Mouse (Mus musculus) MEL (cell line): ENCODE measurements around the gene Dpy19l1. TPM values are rescaled to one million over a fixed set of nuclear protein-coding genes. Genes with fewer than 3 reads are reported as not detected.

ENCODE experiments used
- DNase-seq: peaks from one replicate; pipeline ENCODE4 v3.0.0; 2011; ENCODE audit warnings: low read depth, low spot score
- H3K27ac ChIP-seq: 2 replicates; pipeline ENCODE4 v1.5.1; 2012; ENCODE audit warnings: low read depth, mild to moderate bottlenecking, control low read depth, low read length, moderate library complexity; ENCODE audit not compliant: control insufficient read depth
- H3K27me3 ChIP-seq, 2 experiments: fragments of 150-350 bp in 1 of 2; sonication (generic) in 1 of 2; 2 replicates each; pipeline ENCODE4 v1.6.1; 2012; ENCODE audit warnings: low read length in 2 of 2, mild to moderate bottlenecking in 2 of 2, improper control_type of control experiment in 1 of 2, moderate library complexity in 1 of 2; ENCODE audit not compliant: insufficient read depth in 2 of 2, control insufficient read depth in 1 of 2
- H3K36me3 ChIP-seq, 2 experiments: 2 replicates each; pipeline ENCODE4 v1.6.1; 2012 to 2014; ENCODE audit warnings: low read length in 2 of 2, improper control_type of control experiment in 1 of 2, inconsistent platforms in 1 of 2, mild to moderate bottlenecking in 1 of 2; ENCODE audit not compliant: insufficient read depth in 2 of 2, control insufficient read depth in 1 of 2
- H3K4me1 ChIP-seq, 2 experiments: fragments of 150-350 bp in 1 of 2; sonication (generic) in 1 of 2; 2 replicates each; pipeline ENCODE4 v1.6.1; 2012; ENCODE audit warnings: low read length in 2 of 2, improper control_type of control experiment in 1 of 2, mild to moderate bottlenecking in 1 of 2; ENCODE audit not compliant: insufficient read depth in 2 of 2, control insufficient read depth in 1 of 2
- H3K4me3 ChIP-seq, 2 experiments: fragments of 150-350 bp in 1 of 2; sonication (generic) in 1 of 2; 2 replicates each; pipeline ENCODE4 v1.5.1; 2012; ENCODE audit warnings: low read depth in 2 of 2, low read length in 2 of 2, mild to moderate bottlenecking in 2 of 2, moderate library complexity in 2 of 2, control low read depth in 1 of 2, improper control_type of control experiment in 1 of 2; ENCODE audit not compliant: control insufficient read depth in 1 of 2, insufficient read depth in 1 of 2
- H3K79me2 ChIP-seq: 2 replicates; pipeline ENCODE4 v1.6.1; 2012; ENCODE audit warnings: mild to moderate bottlenecking, low read length, moderate library complexity; ENCODE audit not compliant: control insufficient read depth, poor library complexity, insufficient read depth
- H3K9ac ChIP-seq: 2 replicates; pipeline ENCODE4 v1.6.1; 2012; ENCODE audit warnings: low read depth, mild to moderate bottlenecking, control low read depth, low read length, moderate library complexity; ENCODE audit not compliant: control insufficient read depth, poor library complexity, severe bottlenecking
- H3K9me3 ChIP-seq: fragments of 150-350 bp; sonication (generic); replicated peaks from 2 replicates; pipeline ENCODE4 v1.6.1; 2012; ENCODE audit warnings: mild to moderate bottlenecking, low read length, improper control_type of control experiment, moderate library complexity; ENCODE audit not compliant: insufficient read depth
- BHLHE40 ChIP-seq: IDR thresholded peaks from 2 replicates; pipeline ENCODE4 v1.6.1; 2012; ENCODE audit warnings: low read depth, mild to moderate bottlenecking, inconsistent platforms, low read length, improper control_type of control experiment, borderline replicate concordance
- CHD1 ChIP-seq: IDR thresholded peaks from 2 replicates; pipeline ENCODE4 v1.6.1; 2012; ENCODE audit warnings: low read depth, mild to moderate bottlenecking, inconsistent platforms, low read length, improper control_type of control experiment
- CHD2 ChIP-seq: IDR thresholded peaks from 2 replicates; pipeline ENCODE4 v1.6.1; 2011; ENCODE audit warnings: low read length, improper control_type of control experiment
- CTCF ChIP-seq, 3 experiments: IDR thresholded peaks in 2 of 3; conservative IDR thresholded peaks in 1 of 3; 2 replicates each; pipeline ENCODE4 v1.5.1; 2011 to 2012; ENCODE audit warnings: low read length in 3 of 3, low read depth in 2 of 3, mild to moderate bottlenecking in 2 of 3, improper control_type of control experiment in 1 of 3, inconsistent platforms in 1 of 3, mixed read lengths in 1 of 3, moderate library complexity in 1 of 3; ENCODE audit not compliant: control insufficient read depth in 1 of 3, insufficient read depth in 1 of 3, poor library complexity in 1 of 3, severe bottlenecking in 1 of 3
- E2F4 ChIP-seq: IDR thresholded peaks from 2 replicates; pipeline ENCODE4 v1.6.1; 2011; ENCODE audit warnings: low read depth, low read length, improper control_type of control experiment, borderline replicate concordance
- ETS1 ChIP-seq: IDR thresholded peaks from 2 replicates; pipeline ENCODE4 v1.6.1; 2012; ENCODE audit warnings: low read depth, mild to moderate bottlenecking, inconsistent platforms, low read length, improper control_type of control experiment, moderate library complexity
- GABPA ChIP-seq: IDR thresholded peaks from 2 replicates; pipeline ENCODE4 v1.6.1; 2012; ENCODE audit warnings: low read depth, mild to moderate bottlenecking, inconsistent platforms, low read length, improper control_type of control experiment, moderate library complexity
- GATA1 ChIP-seq: IDR thresholded peaks from 2 replicates; pipeline ENCODE4 v1.6.1; 2011; ENCODE audit warnings: low read depth, low read length, improper control_type of control experiment
- HCFC1 ChIP-seq: IDR thresholded peaks from 2 replicates; pipeline ENCODE4 v1.6.1; 2012; ENCODE audit warnings: low read depth, mild to moderate bottlenecking, inconsistent platforms, low read length, improper control_type of control experiment, moderate library complexity
- JUND ChIP-seq: IDR thresholded peaks from 2 replicates; pipeline ENCODE4 v1.6.1; 2011; ENCODE audit warnings: low read depth, mild to moderate bottlenecking, improper control_type of control experiment, low read length
- MAFK ChIP-seq: IDR thresholded peaks from 2 replicates; pipeline ENCODE4 v1.6.1; 2011; ENCODE audit warnings: low read depth, mild to moderate bottlenecking, low read length, improper control_type of control experiment, borderline replicate concordance
- MAX ChIP-seq: IDR thresholded peaks from 2 replicates; pipeline ENCODE4 v1.6.1; 2011; ENCODE audit warnings: low read length, improper control_type of control experiment
- MAZ ChIP-seq: IDR thresholded peaks from 2 replicates; pipeline ENCODE4 v1.6.1; 2012; ENCODE audit warnings: low read depth, mild to moderate bottlenecking, inconsistent platforms, low read length, improper control_type of control experiment
- MEF2A ChIP-seq: IDR thresholded peaks from 2 replicates; pipeline ENCODE4 v1.6.1; 2014; ENCODE audit warnings: low read depth, mild to moderate bottlenecking, inconsistent platforms, low read length, improper control_type of control experiment; ENCODE audit not compliant: poor library complexity, insufficient replicate concordance, severe bottlenecking; ENCODE audit errors: extremely low read depth
- MYB ChIP-seq: IDR thresholded peaks from 2 replicates; pipeline ENCODE4 v1.6.1; 2011; ENCODE audit warnings: mild to moderate bottlenecking, low read depth, low read length, improper control_type of control experiment
- MYC ChIP-seq: IDR thresholded peaks from 2 replicates; pipeline ENCODE4 v1.6.1; 2011; ENCODE audit warnings: low read depth, mild to moderate bottlenecking, low read length, improper control_type of control experiment, moderate library complexity
- NELFE ChIP-seq: IDR thresholded peaks from 2 replicates; pipeline ENCODE4 v1.6.1; 2011; ENCODE audit warnings: low read depth, low read length, improper control_type of control experiment
- NRF1 ChIP-seq: IDR thresholded peaks from 2 replicates; pipeline ENCODE4 v1.6.1; 2014; ENCODE audit warnings: low read depth, mild to moderate bottlenecking, inconsistent platforms, low read length, improper control_type of control experiment, moderate library complexity; ENCODE audit not compliant: poor library complexity, insufficient read depth, severe bottlenecking
- POLR2A ChIP-seq, 2 experiments: IDR thresholded peaks; 2 replicates each; pipeline ENCODE4 v1.6.1; 2011 to 2012; ENCODE audit warnings: low read length in 2 of 2, mild to moderate bottlenecking in 2 of 2, control low read depth in 1 of 2, improper control_type of control experiment in 1 of 2, low read depth in 1 of 2, moderate library complexity in 1 of 2; ENCODE audit not compliant: control insufficient read depth in 1 of 2, insufficient read depth in 1 of 2, poor library complexity in 1 of 2
- POLR2AphosphoS2 ChIP-seq: IDR thresholded peaks from 2 replicates; pipeline ENCODE4 v1.6.1; 2011; ENCODE audit warnings: low read length, improper control_type of control experiment
- POLR2AphosphoS5 ChIP-seq: IDR thresholded peaks from 2 replicates; pipeline ENCODE4 v1.6.1; 2012; ENCODE audit warnings: low read depth, borderline replicate concordance, mild to moderate bottlenecking, inconsistent platforms, low read length, moderate library complexity, mixed read lengths
- RAD21 ChIP-seq: IDR thresholded peaks from 2 replicates; pipeline ENCODE4 v1.6.1; 2011; ENCODE audit warnings: mild to moderate bottlenecking, low read depth, low read length, improper control_type of control experiment
- RCOR1 ChIP-seq: IDR thresholded peaks from 2 replicates; pipeline ENCODE4 v1.6.1; 2012; ENCODE audit warnings: low read depth, mild to moderate bottlenecking, inconsistent platforms, low read length, improper control_type of control experiment
- SIN3A ChIP-seq: IDR thresholded peaks from 2 replicates; pipeline ENCODE4 v1.6.1; 2012; ENCODE audit warnings: low read length, improper control_type of control experiment, inconsistent platforms
- SMC3 ChIP-seq: IDR thresholded peaks from 2 replicates; pipeline ENCODE4 v1.6.1; 2011; ENCODE audit warnings: low read depth, low read length, improper control_type of control experiment
- TAL1 ChIP-seq: IDR thresholded peaks from 2 replicates; pipeline ENCODE4 v1.6.1; 2012; ENCODE audit warnings: mild to moderate bottlenecking, inconsistent platforms, low read length, moderate library complexity, mixed read lengths
- TBP ChIP-seq: IDR thresholded peaks from 2 replicates; pipeline ENCODE4 v1.8.0; 2011; ENCODE audit warnings: low read depth, low read length, improper control_type of control experiment
- TCF12 ChIP-seq: IDR thresholded peaks from 2 replicates; pipeline ENCODE4 v1.6.1; 2014; ENCODE audit warnings: low read depth, mild to moderate bottlenecking, inconsistent platforms, low read length, improper control_type of control experiment, moderate library complexity
- UBTF ChIP-seq: IDR thresholded peaks from 2 replicates; pipeline ENCODE4 v1.6.1; 2012; ENCODE audit warnings: low read depth, mild to moderate bottlenecking, inconsistent platforms, low read length, improper control_type of control experiment, moderate library complexity, borderline replicate concordance; ENCODE audit not compliant: insufficient read depth
- USF1 ChIP-seq: IDR thresholded peaks from 2 replicates; pipeline ENCODE4 v1.6.1; 2014; ENCODE audit warnings: low read depth, mild to moderate bottlenecking, inconsistent platforms, low read length, improper control_type of control experiment, moderate library complexity
- USF2 ChIP-seq, 2 experiments: IDR thresholded peaks; 2 replicates each; pipeline ENCODE4 v1.6.1; 2011 to 2012; ENCODE audit warnings: improper control_type of control experiment in 2 of 2, low read length in 2 of 2, borderline replicate concordance in 1 of 2, inconsistent platforms in 1 of 2, low read depth in 1 of 2, mild to moderate bottlenecking in 1 of 2; ENCODE audit not compliant: insufficient read depth in 1 of 2
- ZC3H11A ChIP-seq: IDR thresholded peaks from 2 replicates; pipeline ENCODE4 v1.6.1; 2012; ENCODE audit warnings: low read depth, mild to moderate bottlenecking, inconsistent platforms, low read length, improper control_type of control experiment
- ZKSCAN1 ChIP-seq: IDR thresholded peaks from 2 replicates; pipeline ENCODE4 v1.6.1; 2012; ENCODE audit warnings: low read depth, mild to moderate bottlenecking, inconsistent platforms, low read length, improper control_type of control experiment, moderate library complexity
- ZMIZ1 ChIP-seq: IDR thresholded peaks from 2 replicates; pipeline ENCODE4 v1.6.1; 2012; ENCODE audit warnings: low read depth, mild to moderate bottlenecking, inconsistent platforms, low read length, improper control_type of control experiment, moderate library complexity
- ZNF384 ChIP-seq: IDR thresholded peaks from 2 replicates; pipeline ENCODE4 v1.6.1; 2012; ENCODE audit warnings: low read depth, mild to moderate bottlenecking, inconsistent platforms, low read length, improper control_type of control experiment
- polyA plus RNA-seq, 2 experiments: library from polyadenylated mRNA; stranded (reverse) in 1 of 2; unstranded in 1 of 2; fragments of >175 nt in 1 of 2; fragments of >200 nt in 1 of 2; gene quantifications; 2 replicates each; pipeline versions ENCODE4 v1.2.1 to v1.2.4; 2012; ENCODE audit warnings: low replicate concordance in 2 of 2, low read depth in 1 of 2; ENCODE audit not compliant: insufficient read length in 2 of 2, insufficient read depth in 1 of 2, missing spikeins in 1 of 2
- total RNA-seq: library from RNA; depleted of rRNA; stranded (reverse); fragments of 300-350 nt; gene quantifications from 2 replicates; pipeline ENCODE4 v1.2.3, GENCODE M21; 2012; rRNA removed

The Dpy19l1 gene
- 35.3 TPM in 2 replicates for total RNA-seq
- 10 to 100 TPM; 26.9 to 71.6 TPM for polyA plus RNA-seq

DNA sequence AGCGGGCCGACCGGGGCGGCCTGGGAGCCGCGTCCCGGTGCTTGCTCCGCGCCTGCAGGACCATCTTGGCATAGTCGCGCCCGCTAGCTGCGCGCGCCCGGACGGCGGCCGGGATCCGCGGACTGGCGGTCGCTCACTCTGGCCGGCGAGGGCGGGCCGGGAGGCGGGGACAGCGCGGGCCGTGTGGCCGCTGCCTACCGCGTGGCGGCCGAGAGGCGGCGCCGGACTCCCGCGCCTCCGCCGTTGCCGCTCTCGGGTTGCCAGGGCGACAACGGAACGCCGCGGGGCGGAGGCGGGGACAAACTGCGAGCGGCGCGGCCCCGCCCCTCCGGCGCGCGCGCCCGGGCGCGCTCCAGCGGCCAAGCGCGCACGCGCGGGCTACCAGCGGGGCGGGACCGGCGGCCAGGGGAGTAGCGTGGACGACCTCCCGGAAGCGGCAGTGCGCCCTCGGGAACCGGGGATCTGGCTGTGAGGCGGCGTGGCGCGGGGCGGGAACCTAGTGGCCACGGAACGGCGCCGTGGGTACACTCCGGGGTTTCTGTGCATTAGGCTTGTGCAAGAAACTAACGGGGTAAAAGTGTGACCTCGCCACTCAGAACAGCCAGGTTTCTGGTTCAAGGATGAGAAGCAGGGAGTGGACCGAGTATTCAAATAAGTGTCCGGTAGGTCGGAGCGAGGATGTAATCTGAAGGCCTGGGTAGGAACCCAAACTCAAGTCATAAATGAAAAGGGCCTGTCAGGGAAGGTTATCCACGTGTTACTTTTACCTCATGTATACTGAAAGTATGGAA is at the start of gene Dpy19l1:
Gene Dpy19l1 (minus strand): TSS at position 74 of the 791 bp plus-strand sequence.
- Histone ChIP-seq H3K27ac (peak within 1 kb of the TSS; percentile 86), H3K27me3 (no peaks in the 10 kb centered on the region), H3K36me3 (peaks cover 0 to 32% of the 10 kb centered on the region in 2 experiments; a peak in 2 of 4 replicates), H3K79me2 (peaks cover 41% of the 10 kb centered on the region), H3K9me3 (no peaks in the 10 kb centered on the region), H3K4me3 (peak within 1 kb of the TSS; percentile 96 to 98), H3K4me1 (peaks cover 23 to 25% of the 10 kb centered on the region in 2 experiments), H3K9ac (peak within 1 kb of the TSS; percentile 99)
- DNase-seq = peak; percentile 85
- no peak for TF ChIP-seq USF1
- TF ChIP-seq SIN3A = peak; percentile 80
- no peak for TF ChIP-seq HCFC1
- TF ChIP-seq USF2 (IDR thresholded peaks at IDR 0.05; ENCODE audit: borderline replicate concordance in 1 of 2, insufficient read depth in 1 of 2, low read depth in 1 of 2, low read length in 2 of 2) = no peak
- TF ChIP-seq GATA1 = no peak
- no peak for TF ChIP-seq RAD21
- no peak for TF ChIP-seq CHD2
- TF ChIP-seq MEF2A = no peak
- no peak for TF ChIP-seq RCOR1
- TF ChIP-seq GABPA = no peak
- TF ChIP-seq POLR2A (IDR thresholded peaks at IDR 0.05; ENCODE audit: control insufficient read depth in 1 of 2, insufficient read depth in 1 of 2, low read depth in 1 of 2, low read length in 2 of 2, poor library complexity in 1 of 2) = peak; percentile 76 to 92
- TF ChIP-seq BHLHE40 = no peak
- peak; percentile 86 for TF ChIP-seq MYC
- 0 out of 2 replicates have a peak, but pooled peaks have one; percentile 23 for TF ChIP-seq UBTF
- TF ChIP-seq POLR2AphosphoS2 = peak; percentile 68; the same call in 1 of the 2 replicates
- TF ChIP-seq E2F4 = 0 out of 2 replicates have a peak, but pooled peaks have one; percentile 53
- TF ChIP-seq NELFE = peak; percentile 81
- no peak; the same call in 1 of the 2 replicates for TF ChIP-seq TCF12
- TF ChIP-seq SMC3 = no peak
- TF ChIP-seq ZMIZ1 = no peak
- no peak for TF ChIP-seq MYB
- TF ChIP-seq NRF1 = peak; percentile 72
- TF ChIP-seq JUND = no peak
- no peak for TF ChIP-seq TAL1
- TF ChIP-seq CTCF (IDR thresholded peaks at IDR 0.05 in 2 of 3, conservative IDR thresholded peaks at IDR 0.05 in 1 of 3; ENCODE audit: control insufficient read depth in 1 of 3, insufficient read depth in 1 of 3, low read depth in 2 of 3, low read length in 3 of 3, poor library complexity in 1 of 3, severe bottlenecking in 1 of 3) = peak in 2 of 3 experiments; percentile 1 to 30; a peak in 2 of 6 replicates
- TF ChIP-seq ETS1 = no peak
- no peak for TF ChIP-seq ZKSCAN1
- no peak for TF ChIP-seq MAZ
- no peak for TF ChIP-seq MAFK
- no peak for TF ChIP-seq ZC3H11A
- TF ChIP-seq POLR2AphosphoS5 = no peak
- no peak for TF ChIP-seq ZNF384
- TF ChIP-seq CHD1 = no peak
- TF ChIP-seq TBP = peak; percentile 54; the same call in 1 of the 2 replicates
- peak; percentile 76 for TF ChIP-seq MAX
